Mouse (Mus musculus) left cerebral cortex, postnatal 10 days (tissue): ENCODE data around the gene Olfr746. TPM values are rescaled to one million over a fixed set of nuclear protein-coding genes. Genes with fewer than 3 reads are reported as not detected.

Experiments used
- DNase-seq, 2 experiments: peaks; one replicate each; pipeline ENCODE4 v3.0.0; 2021 to 2022; ENCODE audit warnings: low spot score in 2 of 2, mixed read lengths in 1 of 2; ENCODE audit errors: extremely low spot score in 1 of 2
- intact Hi-C: fragments of 180-260 bp; cut with DNase I; formaldehyde crosslinking; loops from one replicate; pipeline ENCODE4 v1.15.1; 2025
- total RNA-seq, 2 experiments: library from RNA; stranded (reverse); gene quantifications; 2 replicates each; pipeline ENCODE4 v1.2.3; 2021

The Olfr746 gene
- not detected for total RNA-seq

GRCm38 (mm10) chr14:50646783-50647182 lies at the start of gene Olfr746:
Gene Olfr746, plus strand, starts transcription at chr14:50647083.
- no peak for DNase-seq
- intact Hi-C loops = no loop called here

GRCm38 (mm10) chr14:50614579-50614978 lies 32.3 kb upstream of the Olfr746 start, which contains the start of gene Olfr744:
Gene Olfr744, plus strand, starts transcription at chr14:50614879.
- intact Hi-C loops = no loop called here
- no peak for DNase-seq

GRCm38 (mm10) chr14:50639088-50639487 lies 7.8 kb upstream of the Olfr746 start, which contains the start of gene Olfr745:
Gene Olfr745, plus strand, starts transcription at chr14:50639388.
- no peak for DNase-seq
- intact Hi-C loops = no loop called here

GRCm38 (mm10) chr14:50693106-50693505 lies 46.2 kb downstream of the Olfr746 start, which contains the start of gene Olfr747:
Gene Olfr747, minus strand, starts transcription at chr14:50693206.
- no peak for DNase-seq
- intact Hi-C loops = no loop called here

Other genes starting within 250 kb of the Olfr746 start
- not detected for gene Olfr738, start 239.5 kb upstream of the Olfr746 start, total RNA-seq
- not detected for gene Olfr739, start 228.5 kb upstream of the Olfr746 start, total RNA-seq
- not detected for gene Olfr740, start 201.5 kb upstream of the Olfr746 start, total RNA-seq
- not detected for gene Olfr741, start 174.3 kb upstream of the Olfr746 start, total RNA-seq
- gene Olfr742, start 143.5 kb upstream of the Olfr746 start, total RNA-seq = not detected
- not detected for gene Olfr743, start 125.2 kb upstream of the Olfr746 start, total RNA-seq
- not detected for gene Olfr744, start 32.2 kb upstream of the Olfr746 start, total RNA-seq
- gene Olfr745, start 7.7 kb upstream of the Olfr746 start, total RNA-seq = not detected
- gene Olfr747, start 46.1 kb downstream of the Olfr746 start, total RNA-seq = not detected
- not detected for gene Olfr748, start 60.3 kb downstream of the Olfr746 start, total RNA-seq
- not detected for gene Olfr749, start 98.0 kb downstream of the Olfr746 start, total RNA-seq
- gene Ttc5, start 138.4 kb downstream of the Olfr746 start, total RNA-seq = 10 to 100 TPM; 67.9 to 70.9 TPM
- gene Ccnb1ip1, start 160.6 kb downstream of the Olfr746 start, total RNA-seq = not detected
- gene Parp2, start 160.8 kb downstream of the Olfr746 start, total RNA-seq = 10 to 100 TPM; 26.1 to 29.0 TPM
- gene Tep1, start 223.5 kb downstream of the Olfr746 start, total RNA-seq = 1 to 10 TPM; 2.7 to 5.3 TPM